In genomic region chr2:91236601-91237510, GRCm38 (mm10) we compare ENCODE assay signal across 8 mouse cellular contexts. TPM values are rescaled to one million over a fixed set of nuclear protein-coding genes. Genes with fewer than 3 reads are reported as not detected.
DNase-seq lines count a peak whose midpoint lies in the region; ATAC-seq and TF ChIP-seq lines count a peak whose summit lies in the region.

Ddb2 (minus strand) TSS chr2:91236982.

- H3K4me1 ChIP-seq in embryonic facial prominence, embryonic 13.5 days, result 0 out of 2 replicates have a peak, but pooled peaks cover 9% of the 10 kb centered on the region
- H3K4me1 ChIP-seq in kidney, adult 2 months (ENCODE audit: control insufficient read depth, insufficient read depth, low read length), result peaks cover 6% of the 10 kb centered on the region; the same call in 1 of the 2 replicates
- H3K4me1 ChIP-seq in limb, embryonic 12.5 days (replicated peaks), result no peaks in the 10 kb centered on the region
- peaks cover 10% of the 10 kb centered on the region for H3K4me1 ChIP-seq in midbrain, embryonic 15.5 days
- H3K4me1 ChIP-seq in spleen, adult 2 months (ENCODE audit: control insufficient read depth, insufficient read depth, insufficient read length), result peaks cover 3% of the 10 kb centered on the region; the same call in 1 of the 2 replicates

- H3K27me3 ChIP-seq in embryonic facial prominence, embryonic 13.5 days, result no peaks in the 10 kb centered on the region
- H3K27me3 ChIP-seq in kidney, adult 2 months (replicated peaks; ENCODE audit: control insufficient read depth, insufficient read depth, low read length), result no peaks in the 10 kb centered on the region
- H3K27me3 ChIP-seq in limb, embryonic 12.5 days, result no peaks in the 10 kb centered on the region
- H3K27me3 ChIP-seq in midbrain, embryonic 15.5 days (replicated peaks), result no peaks in the 10 kb centered on the region
- H3K27me3 ChIP-seq in spleen, adult 2 months (ENCODE audit: control insufficient read depth, insufficient read depth, low read length), result no peaks in the 10 kb centered on the region

- WGBS in embryonic facial prominence, embryonic 13.5 days, result under 1% methylated on average over 48 of the region's 48 CpGs
- WGBS in kidney, adult 2 months, result 2% methylated on average over 48 of the region's 48 CpGs
- under 1% methylated on average over 48 of the region's 48 CpGs for WGBS in limb, embryonic 12.5 days
- WGBS in midbrain, embryonic 15.5 days, result under 1% methylated on average over 47 of the region's 48 CpGs
- 1% methylated on average over 47 of the region's 48 CpGs for WGBS in spleen, adult 2 months

- peak within 1 kb of the TSS; percentile 83 for H3K9ac ChIP-seq in embryonic facial prominence, embryonic 13.5 days
- H3K9ac ChIP-seq in limb, embryonic 12.5 days (replicated peaks), result peak within 1 kb of the TSS; percentile 75
- peak within 1 kb of the TSS; percentile 73 for H3K9ac ChIP-seq in midbrain, embryonic 15.5 days

- H3K36me3 ChIP-seq in embryonic facial prominence, embryonic 13.5 days, result peaks cover 8% of the 10 kb centered on the region
- no peaks in the 10 kb centered on the region for H3K36me3 ChIP-seq in kidney, adult 2 months (ENCODE audit: control insufficient read depth, insufficient read depth, low read length)
- H3K36me3 ChIP-seq in limb, embryonic 12.5 days, result peaks cover 11% of the 10 kb centered on the region; the same call in 1 of the 2 replicates
- no peaks in the 10 kb centered on the region for H3K36me3 ChIP-seq in midbrain, embryonic 15.5 days (replicated peaks)
- H3K36me3 ChIP-seq in spleen, adult 2 months (ENCODE audit: control insufficient read depth, insufficient read depth, low read length), result peaks cover 5% of the 10 kb centered on the region; the same call in 1 of the 2 replicates

- peak within 1 kb of the TSS; percentile 68 for H3K4me3 ChIP-seq in embryonic facial prominence, embryonic 13.5 days
- H3K4me3 ChIP-seq in kidney, adult 2 months (ENCODE audit: insufficient read depth, low read depth, low read length), result peak within 1 kb of the TSS; percentile 63
- H3K4me3 ChIP-seq in limb, embryonic 12.5 days (replicated peaks), result peak within 1 kb of the TSS; percentile 60
- H3K4me3 ChIP-seq in midbrain, embryonic 15.5 days, result peak within 1 kb of the TSS; percentile 73
- H3K4me3 ChIP-seq in spleen, adult 2 months (ENCODE audit: extremely low read depth, insufficient read depth, insufficient read length), result peak within 1 kb of the TSS; percentile 82

- TF ChIP-seq CTCF in kidney, adult 2 months (conservative IDR thresholded peaks at IDR 0.05; ENCODE audit: insufficient read depth, insufficient read length, low read depth, low read length), result no peak
- no peak for TF ChIP-seq CTCF in spleen, adult 2 months (IDR thresholded peaks at IDR 0.05; ENCODE audit: extremely low read depth, insufficient read depth, insufficient read length, insufficient replicate concordance)

- peak within 1 kb of the TSS; percentile 80 for H3K4me2 ChIP-seq in embryonic facial prominence, embryonic 13.5 days
- H3K4me2 ChIP-seq in limb, embryonic 12.5 days, result peak within 1 kb of the TSS; percentile 78
- peak within 1 kb of the TSS; percentile 88 for H3K4me2 ChIP-seq in midbrain, embryonic 15.5 days

- ATAC-seq in embryonic facial prominence, embryonic 13.5 days (ENCODE audit: insufficient number of reproducible peaks, insufficient read depth, low FRiP score, low TSS enrichment, low read depth), result peak; percentile 98
- peak; percentile 99 for ATAC-seq in limb, embryonic 12.5 days (ENCODE audit: insufficient number of reproducible peaks, insufficient read depth, low FRiP score, low TSS enrichment, low read depth)
- peak; percentile 99 for ATAC-seq in midbrain, embryonic 15.5 days (replicated peaks)

- no peak for TF ChIP-seq POLR2A in kidney, adult 2 months (IDR thresholded peaks at IDR 0.05; ENCODE audit: low read depth, low read length)
- no peak for TF ChIP-seq POLR2A in spleen, adult 2 months (IDR thresholded peaks at IDR 0.05; ENCODE audit: low read depth, low read length)

- DNase-seq in 3134 (ENCODE audit: extremely low read depth, insufficient read length, low spot score), result peak; percentile 98
- peak; percentile 95 to 98 for DNase-seq in adrenal gland, postnatal 36 days
- peak; percentile 93 for DNase-seq in heart, adult 18-20 months
- peak; percentile 96 for DNase-seq in kidney, adult 2 months
- DNase-seq in spleen, adult 2 months (ENCODE audit: low read depth in 1 of 2, low spot score in 2 of 2), result peak; percentile 92 to 94

- peak within 1 kb of the TSS; percentile 86 for H3K27ac ChIP-seq in embryonic facial prominence, embryonic 13.5 days
- peak within 1 kb of the TSS; percentile 78 for H3K27ac ChIP-seq in kidney, adult 2 months (ENCODE audit: insufficient read depth, low read depth, low read length)
- H3K27ac ChIP-seq in limb, embryonic 12.5 days, result peak within 1 kb of the TSS; percentile 93
- peak within 1 kb of the TSS; percentile 92 for H3K27ac ChIP-seq in midbrain, embryonic 15.5 days
- peak within 1 kb of the TSS; percentile 96 for H3K27ac ChIP-seq in spleen, adult 2 months (ENCODE audit: insufficient read depth, low read length)

- H3K9me3 ChIP-seq in embryonic facial prominence, embryonic 13.5 days, result no peaks in the 10 kb centered on the region
- no peaks in the 10 kb centered on the region for H3K9me3 ChIP-seq in limb, embryonic 12.5 days
- no peaks in the 10 kb centered on the region for H3K9me3 ChIP-seq in midbrain, embryonic 15.5 days

RNA-seq across cellular contexts. Expression of gene Ddb2, which starts in this region (rescaled TPM):
- total RNA-seq in adrenal gland, postnatal 36 days (2021), result 10 to 100 TPM in 1 of 2 experiments, 1 to 10 TPM in 1; 8.8 to 10.5 TPM
- polyA plus RNA-seq in embryonic facial prominence, embryonic 13.5 days (2015; fragmentation: Nextera tagmentation; extraction: Ambion mirVana), result 20.0 and 23.6 TPM in 2 replicates
- 1 to 10 TPM; 2.3 to 3.4 TPM for total RNA-seq in heart, adult 18-20 months (2021)
- polyA plus RNA-seq in kidney, adult 2 months (2012; rRNA removed), result 11.5 and 11.7 TPM in 2 replicates
- 18.0 and 19.6 TPM in 2 replicates for polyA plus RNA-seq in limb, embryonic 12.5 days (2016; fragmentation: Nextera tagmentation; extraction: Ambion mirVana)
- 18.1 and 18.8 TPM in 2 replicates for polyA plus RNA-seq in midbrain, embryonic 15.5 days (2015; fragmentation: Nextera tagmentation; extraction: Ambion mirVana)
- 16.2 and 18.3 TPM in 2 replicates for polyA plus RNA-seq in spleen, adult 2 months (2012; rRNA removed)

Comparison
In these comparisons a context has a peak if more than half of its experiments do, and no peak if none do; other contexts are left out.
1. Peak in every context shown above with its lines: DNase-seq, ATAC-seq, H3K4me3 ChIP-seq and H3K27ac ChIP-seq.